Mouse (Mus musculus): ENCODE measurements at regions not wholly inside any gene's neighbourhood (a gene's known extent, or its start where the extent isn't known, plus 50 kb on each side); places are given as distances from the start of the nearest gene placed in this dataset.

GRCm38 (mm10) chr7:68983937-68984336, 234.9 kb upstream of the Arrdc4 start:
- TF ChIP-seq CTCF (IDR thresholded peaks at IDR 0.05; ENCODE audit: control insufficient read depth, insufficient read depth, insufficient replicate concordance, low read depth, low read length) (no peak), POLR2A (IDR thresholded peaks at IDR 0.05; ENCODE audit: control insufficient read depth, low read depth, low read length) (no peak)

Measured in testis, adult 2 months (tissue).